8 mouse cellular contexts compared by ENCODE assay signal in genomic region chr1:133209901-133210516, GRCm38 (mm10). TPM values are rescaled to one million over a fixed set of nuclear protein-coding genes. Genes with fewer than 3 reads are reported as not detected.
DNase-seq lines count a peak whose midpoint lies in the region; ATAC-seq and TF ChIP-seq lines count a peak whose summit lies in the region.

No protein-coding gene starts in this region.

- no peak for TF ChIP-seq CTCF in layer of hippocampus, adult 2 months (conservative IDR thresholded peaks at IDR 0.05)

- H3K27me3 ChIP-seq in heart, embryonic 11.5 days (ENCODE audit: control insufficient read depth, insufficient read depth, low read length): no peaks in the 10 kb centered on the region
- H3K27me3 ChIP-seq in stomach, embryonic 15.5 days (replicated peaks): no peaks in the 10 kb centered on the region

- peaks cover 22% of the 10 kb centered on the region for H3K4me1 ChIP-seq in heart, embryonic 11.5 days (ENCODE audit: control insufficient read depth, insufficient read depth, low read length)
- H3K4me1 ChIP-seq in stomach, embryonic 15.5 days: peaks cover 26% of the 10 kb centered on the region

- peak; percentile 19 to 29 for DNase-seq in layer of hippocampus, adult 2 months (ENCODE audit: low spot score in 2 of 2)
- no peak for DNase-seq in layer of hippocampus, adult 9-10 months (ENCODE audit: low spot score)
- peak; percentile 93 for DNase-seq in brain, adult 2 months (ENCODE audit: low read depth, low spot score)
- DNase-seq in left cerebral cortex, adult 9 months (ENCODE audit: low spot score in 2 of 2): peak; percentile 67 to 81
- DNase-seq in c-Kit-positive CD71-positive TER-119-positive erythroid progenitor cells, embryonic 14.5 days (ENCODE audit: low spot score): no peak
- DNase-seq in gastrocnemius, postnatal 25 days: no peak

- no peak for ATAC-seq in heart, embryonic 11.5 days (replicated peaks; ENCODE audit: insufficient number of reproducible peaks, low FRiP score, low TSS enrichment)
- no peak for ATAC-seq in stomach, embryonic 15.5 days (ENCODE audit: insufficient read depth, low FRiP score, low read depth)

- no peaks in the 10 kb centered on the region for H3K36me3 ChIP-seq in heart, embryonic 11.5 days (ENCODE audit: control insufficient read depth, insufficient read depth, low read length)
- no peaks in the 10 kb centered on the region for H3K36me3 ChIP-seq in stomach, embryonic 15.5 days

- H3K9me3 ChIP-seq in heart, embryonic 11.5 days (replicated peaks; ENCODE audit: control insufficient read depth, low read length): no peaks in the 10 kb centered on the region
- H3K9me3 ChIP-seq in stomach, embryonic 15.5 days: no peaks in the 10 kb centered on the region

- H3K9ac ChIP-seq in heart, embryonic 11.5 days (ENCODE audit: low read depth, low read length): peak overlapping the region; percentile 35
- H3K9ac ChIP-seq in stomach, embryonic 15.5 days: no peak overlapping the region

- H3K4me2 ChIP-seq in heart, embryonic 11.5 days: 0 out of 2 replicates have a peak overlapping the region, but pooled peaks have one; percentile 5
- no peak overlapping the region for H3K4me2 ChIP-seq in stomach, embryonic 15.5 days

- 41% methylated on average over 17 of the region's 17 CpGs for WGBS in heart, embryonic 11.5 days (ENCODE audit: insufficient replicate concordance)
- WGBS in stomach, embryonic 15.5 days: 32% methylated on average over 17 of the region's 17 CpGs

- peak overlapping the region; percentile 4; the same call in 1 of the 2 replicates for H3K4me3 ChIP-seq in layer of hippocampus, adult 2 months
- no peak overlapping the region for H3K4me3 ChIP-seq in heart, embryonic 11.5 days (ENCODE audit: low read depth, low read length)
- no peak overlapping the region for H3K4me3 ChIP-seq in stomach, embryonic 15.5 days (replicated peaks)

- H3K27ac ChIP-seq in layer of hippocampus, adult 2 months: peak overlapping the region; percentile 32; the same call in 1 of the 2 replicates
- no peak overlapping the region for H3K27ac ChIP-seq in heart, embryonic 11.5 days (ENCODE audit: low read depth, low read length)
- H3K27ac ChIP-seq in stomach, embryonic 15.5 days: peak overlapping the region; percentile 51; the same call in 1 of the 2 replicates

RNA-seq across cellular contexts. Expression of gene Plekha6, which starts 46.0 kb away (rescaled TPM):
- total RNA-seq in layer of hippocampus, adult 2 months (2021): 10 to 100 TPM; 47.6 to 55.0 TPM
- 13.6 and 14.8 TPM in 2 replicates for polyA plus RNA-seq in heart, embryonic 11.5 days (2014; fragmentation: Nextera tagmentation; extraction: Ambion mirVana)
- polyA plus RNA-seq in stomach, embryonic 15.5 days (2015; fragmentation: Nextera tagmentation; extraction: Ambion mirVana): 16.5 and 17.4 TPM in 2 replicates
- total RNA-seq in gastrocnemius, postnatal 25 days (2021): 10 to 100 TPM; 12.7 to 14.4 TPM

Comparison
In these comparisons a context has a peak if more than half of its experiments do, and no peak if none do; other contexts are left out.
1. DNase-seq: peak in layer of hippocampus, adult 2 months (2 of 2), brain, adult 2 months (single experiment) and left cerebral cortex, adult 9 months (2 of 2); none in layer of hippocampus, adult 9-10 months (single experiment), c-Kit-positive CD71-positive TER-119-positive erythroid progenitor cells, embryonic 14.5 days (single experiment) and gastrocnemius, postnatal 25 days (single experiment).